Mouse (Mus musculus) midbrain, postnatal 0 days (tissue): ENCODE results near the gene Sdccag8. TPM values are rescaled to one million over a fixed set of nuclear protein-coding genes. Genes with fewer than 3 reads are reported as not detected.
"Not testable (repeated sequence)": the region's sequence is repeated elsewhere in the genome, so short reads cannot be mapped to it uniquely, and the experiment has no call there.

ENCODE experiments used
- ATAC-seq: fragments of 200-750 bp; cut with Nextera tagmentation; 2 replicates; pipeline ENCODE4 v1.8.0; 2017; ENCODE audit warnings: moderate number of reproducible peaks, mild to moderate bottlenecking, moderate TSS enrichment, moderate library complexity; ENCODE audit not compliant: low FRiP score
- DNase-seq: peaks from one replicate; pipeline ENCODE4 v3.0.0-alpha.2; 2015; ENCODE audit warnings: low spot score
- H3K27ac ChIP-seq: fragments of 300-500 bp; sonication (generic); 2 replicates; pipeline ENCODE4 v1.5.1; 2014; ENCODE audit warnings: low read depth, mild to moderate bottlenecking, low read length, mixed read lengths
- H3K27me3 ChIP-seq: fragments of 300-500 bp; sonication (generic); 2 replicates; pipeline ENCODE4 v1.6.1; 2014; ENCODE audit warnings: low read length, control low read depth, mixed read lengths; ENCODE audit not compliant: insufficient read depth
- H3K36me3 ChIP-seq: fragments of 300-500 bp; sonication (generic); 2 replicates; pipeline ENCODE4 v1.6.1; 2014; ENCODE audit warnings: low read length, control low read depth, mixed read lengths; ENCODE audit not compliant: insufficient read depth
- H3K4me1 ChIP-seq: fragments of 300-500 bp; sonication (generic); 2 replicates; pipeline ENCODE4 v1.6.1; 2014; ENCODE audit warnings: mild to moderate bottlenecking, control low read depth, antibody characterized with exemption, low read length, mixed read lengths; ENCODE audit not compliant: insufficient read depth
- H3K4me2 ChIP-seq: fragments of 300-500 bp; sonication (generic); 2 replicates; pipeline ENCODE4 v1.6.1; 2014; ENCODE audit warnings: low read depth, mild to moderate bottlenecking, low read length, mixed read lengths; ENCODE audit not compliant: poor library complexity, severe bottlenecking
- H3K4me3 ChIP-seq: fragments of 300-500 bp; sonication (generic); 2 replicates; pipeline ENCODE4 v1.5.1; 2014; ENCODE audit warnings: low read depth, mild to moderate bottlenecking, low read length, moderate library complexity
- H3K9ac ChIP-seq: fragments of 300-500 bp; sonication (generic); replicated peaks from 2 replicates; pipeline ENCODE4 v1.6.1; 2014; ENCODE audit warnings: mild to moderate bottlenecking, low read length, moderate library complexity, mixed read lengths; ENCODE audit not compliant: poor library complexity, severe bottlenecking
- H3K9me3 ChIP-seq: fragments of 300-500 bp; sonication (generic); 2 replicates; pipeline ENCODE4 v1.6.1; 2016; ENCODE audit warnings: low read length, control low read depth
- CTCF ChIP-seq: IDR thresholded peaks from 2 replicates; pipeline ENCODE4 v1.5.1; 2016; ENCODE audit warnings: antibody characterized with exemption, mild to moderate bottlenecking
- WGBS: fragments of 180-500 bp; shearing (Covaris S2); extraction: QIAGEN DNeasy Blood & Tissue Kit; methylation state at CpG from one replicate; pipeline ENCODE4 v1.1.7; 2014; 5-methylcytosine and 5-hydroxymethylcytosine counted together
- polyA plus RNA-seq: library from polyadenylated mRNA; unstranded; fragments of >200 nt; fragmentation: Nextera tagmentation; extraction: Ambion mirVana; gene quantifications from 2 replicates; pipeline ENCODE4 v1.2.1, GENCODE M21; 2015
- total RNA-seq: library from RNA; depleted of rRNA; stranded (reverse); fragments of >200 nt; gene quantifications from 2 replicates; pipeline ENCODE4 v1.2.3, GENCODE M21; 2014

Gene Sdccag8
- total and polyA plus RNA-seq, 2 experiments from 2014 or later = 6.1 to 26.8 TPM

DNA sequence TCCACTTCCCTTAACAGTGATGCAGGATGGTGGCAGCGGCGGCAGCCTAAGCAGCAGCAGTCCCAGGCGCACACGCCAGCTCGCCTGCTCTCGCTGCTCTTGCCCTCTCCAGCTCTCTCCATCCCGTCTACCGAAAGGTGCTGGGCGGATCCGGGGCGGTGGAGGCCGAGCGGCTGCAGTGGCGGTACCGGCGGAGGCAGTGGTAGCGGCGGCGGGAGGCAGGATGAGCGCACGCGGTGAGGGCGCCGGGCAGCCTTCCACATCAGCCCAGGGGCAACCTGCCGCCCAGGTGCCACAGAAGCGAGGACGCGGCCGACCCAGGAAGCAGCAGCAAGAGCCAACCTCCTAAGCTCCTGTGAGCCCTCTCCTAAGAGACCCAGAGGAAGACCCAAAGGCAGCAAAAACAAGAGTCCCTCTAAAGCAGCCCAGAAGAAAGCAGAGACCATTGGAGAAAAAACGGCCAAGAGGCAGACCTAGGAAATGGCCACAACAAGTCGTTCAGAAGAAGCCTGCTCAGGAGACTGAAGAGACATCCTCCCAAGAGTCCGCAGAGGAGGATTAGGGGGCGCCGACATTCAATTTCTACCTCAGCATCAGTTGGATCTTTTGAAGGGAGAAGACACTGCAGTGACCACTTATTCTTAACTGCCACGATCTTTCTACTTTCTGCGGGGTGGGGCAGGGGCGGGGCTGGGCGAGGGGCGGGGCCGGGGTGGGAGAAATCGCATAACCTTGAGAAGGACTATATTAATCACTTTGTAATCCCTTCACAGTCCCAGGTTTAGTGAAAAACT is 21.2 kb downstream of the Sdccag8 start:
- Histone ChIP-seq H3K9ac (peak overlapping the region; percentile 44; the same call in 1 of the 2 replicates), H3K4me2 (peak overlapping the region; percentile 66), H3K4me3 (peak overlapping the region; percentile 37), H3K4me1 (no peaks in the 10 kb centered on the region), H3K27ac (no peak overlapping the region), H3K36me3 (0 out of 2 replicates have a peak, but pooled peaks cover 3% of the 10 kb centered on the region), H3K27me3 (no peaks in the 10 kb centered on the region), H3K9me3 (no peaks in the 10 kb centered on the region)
- no peak for ATAC-seq
- no peak for DNase-seq
- WGBS = 6% methylated on average over 41 of the region's 41 CpGs
- TF ChIP-seq CTCF = no peak

DNA sequence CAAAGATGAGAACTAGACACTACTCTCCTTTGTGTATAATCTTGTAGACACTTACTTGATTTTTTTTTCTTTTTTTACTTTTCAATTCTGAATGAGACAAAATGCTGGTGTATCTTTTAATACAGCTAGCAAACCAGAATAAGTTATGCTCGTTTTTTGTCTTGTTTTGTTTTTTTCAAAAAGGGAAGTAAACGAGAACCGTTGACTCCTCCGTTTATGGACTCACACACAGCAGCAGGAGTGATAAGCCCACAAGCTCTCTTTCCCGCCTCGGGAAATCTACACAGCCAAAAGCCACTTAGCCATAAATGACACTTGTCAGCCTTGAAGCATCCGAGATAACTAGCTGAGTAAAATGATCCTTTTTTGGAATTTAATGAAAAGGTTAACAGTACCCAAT is 22.1 kb downstream of the Sdccag8 start:
- H3K4me3 ChIP-seq, H3K4me2 ChIP-seq, H3K9me3 ChIP-seq, ATAC-seq, H3K27me3 ChIP-seq, DNase-seq, H3K27ac ChIP-seq, H3K4me1 ChIP-seq, H3K36me3 ChIP-seq, H3K9ac ChIP-seq: not testable (repeated sequence)
- 63% methylated on average over 7 of the region's 7 CpGs for WGBS

DNA sequence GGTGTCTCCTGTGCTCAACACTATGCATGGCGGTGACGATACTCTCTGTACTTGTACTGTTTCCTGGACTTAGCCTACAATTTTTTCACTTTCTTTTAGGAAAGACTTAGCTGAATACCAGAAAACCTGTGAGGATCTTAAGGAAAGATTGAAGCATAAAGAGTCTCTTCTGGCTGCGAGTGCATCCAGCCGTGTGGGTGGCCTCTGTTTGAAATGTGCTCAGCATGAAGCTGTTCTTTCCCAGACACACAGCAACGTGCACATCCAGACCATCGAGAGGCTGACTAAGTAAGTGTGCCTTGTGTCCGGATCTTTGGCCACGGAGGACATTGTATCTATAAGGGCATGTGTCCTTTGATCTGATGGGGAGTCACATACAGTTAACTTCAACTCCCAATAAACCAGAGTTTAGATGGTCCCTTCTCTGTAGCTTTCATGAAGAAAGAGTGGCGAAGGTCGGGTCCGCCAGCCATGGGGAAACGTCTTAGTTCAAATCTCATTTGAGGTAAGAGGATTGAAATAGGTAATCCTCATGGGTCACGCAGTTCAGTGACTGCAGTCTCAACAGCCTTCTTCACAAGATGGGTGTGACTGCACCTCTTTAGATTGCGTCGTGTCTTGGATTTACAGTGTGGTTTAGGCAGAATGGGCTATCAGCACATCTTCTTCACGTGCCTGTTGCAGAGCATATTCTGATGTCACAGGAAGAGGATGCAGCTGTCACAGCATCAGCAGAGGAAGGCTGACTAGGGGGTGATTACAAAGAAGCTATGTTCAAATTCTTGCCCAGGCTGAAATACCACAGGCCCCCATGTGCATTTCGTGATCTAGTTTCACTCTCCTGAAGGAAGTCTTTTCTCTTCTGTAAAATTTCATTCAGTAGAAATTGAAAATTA is 30.9 kb downstream of the Sdccag8 start:
- DNase-seq = no peak
- Histone ChIP-seq H3K9me3 (no peaks in the 10 kb centered on the region), H3K4me3 (no peak overlapping the region), H3K27ac (no peak overlapping the region), H3K36me3 (no peaks in the 10 kb centered on the region), H3K4me2 (no peak overlapping the region), H3K27me3 (no peaks in the 10 kb centered on the region), H3K4me1 (no peaks in the 10 kb centered on the region), H3K9ac (no peak overlapping the region)
- TF ChIP-seq CTCF = no peak
- WGBS = 54% methylated on average over 17 of the region's 17 CpGs
- ATAC-seq = no peak

DNA sequence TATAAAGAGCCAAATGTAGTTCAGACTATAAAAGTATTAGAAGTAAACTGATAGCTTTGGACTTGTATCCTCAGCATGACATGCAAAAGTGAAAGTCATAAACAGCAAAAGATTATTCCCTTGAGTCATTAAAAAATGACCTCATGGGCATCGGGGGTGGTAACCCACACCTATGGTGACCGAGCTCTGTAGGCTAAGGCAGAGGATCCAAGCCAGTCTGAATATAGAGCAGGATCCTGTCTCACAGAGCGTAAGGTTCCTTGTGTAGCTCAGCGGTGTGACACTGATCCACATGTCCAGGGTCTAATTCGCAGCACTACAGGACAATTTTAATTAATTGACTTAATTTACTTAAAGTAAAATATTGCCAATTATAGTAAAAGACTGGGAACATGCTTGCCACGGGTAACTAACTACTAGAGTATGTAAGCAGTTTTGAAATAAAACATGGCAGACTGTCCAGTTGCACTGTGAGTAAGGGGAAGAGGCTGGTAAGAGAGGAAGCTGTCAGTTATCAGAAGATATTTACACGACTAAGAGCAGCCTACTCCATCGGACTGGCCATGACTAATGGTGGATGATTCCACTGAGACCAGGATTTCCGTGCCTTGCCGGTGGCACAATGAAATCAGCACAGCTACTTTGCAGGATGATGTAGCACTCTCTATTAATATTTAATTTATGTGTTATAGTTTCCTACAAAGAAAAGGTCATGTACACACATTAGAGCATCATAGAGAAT is 32.8 kb downstream of the Sdccag8 start:
- ATAC-seq (no peak), DNase-seq (no peak)
- H3K9me3 ChIP-seq = no peaks in the 10 kb centered on the region; the same call in 1 of the 2 replicates
- H3K27ac ChIP-seq = no peak overlapping the region
- TF ChIP-seq CTCF = no peak
- no peaks in the 10 kb centered on the region for H3K4me1 ChIP-seq
- no peak overlapping the region for H3K4me3 ChIP-seq
- no peaks in the 10 kb centered on the region for H3K36me3 ChIP-seq
- no peak overlapping the region for H3K9ac ChIP-seq
- no peak overlapping the region for H3K4me2 ChIP-seq
- 67% methylated on average over 10 of the region's 10 CpGs for whole genome bisulfite sequencing
- H3K27me3 ChIP-seq = no peaks in the 10 kb centered on the region

DNA sequence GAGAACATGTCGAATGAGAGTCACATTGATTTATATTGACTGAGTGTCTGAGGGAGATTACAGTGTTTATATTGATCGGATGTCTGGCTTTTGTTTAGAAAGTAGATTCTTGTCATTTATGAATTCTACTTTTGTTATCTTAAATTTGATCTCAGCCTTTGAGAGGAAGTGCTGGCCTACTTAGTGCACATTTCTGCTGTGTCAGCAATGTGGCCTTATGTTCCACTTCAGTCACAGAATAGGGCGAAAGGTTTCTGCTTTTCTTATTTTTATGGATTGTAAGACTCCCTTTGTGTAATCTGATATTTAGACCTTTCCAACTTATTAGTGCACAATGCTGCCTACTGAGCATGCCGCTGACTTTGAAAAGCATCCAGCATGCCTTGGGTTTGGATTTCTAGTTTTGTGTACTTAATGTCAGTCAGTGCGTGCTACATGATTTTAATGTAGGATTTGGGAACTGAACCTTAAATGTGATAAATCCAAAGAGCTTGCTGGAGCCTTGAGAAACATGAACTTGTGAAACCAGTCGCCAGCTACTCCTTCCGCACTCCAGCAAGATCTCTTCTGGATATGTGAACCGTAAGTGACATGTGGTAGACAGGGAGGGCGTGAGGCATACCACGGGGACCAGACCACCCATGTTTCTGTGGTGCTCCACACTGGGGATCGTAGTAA is 34.3 kb downstream of the Sdccag8 start:
- Histone ChIP-seq H3K4me3 (no peak overlapping the region), H3K4me1 (no peaks in the 10 kb centered on the region), H3K36me3 (0 out of 2 replicates have a peak, but pooled peaks cover 2% of the 10 kb centered on the region), H3K4me2 (no peak overlapping the region), H3K27me3 (no peaks in the 10 kb centered on the region), H3K9ac (no peak overlapping the region), H3K9me3 (no peaks in the 10 kb centered on the region; the same call in 1 of the 2 replicates), H3K27ac (no peak overlapping the region)
- WGBS = 80% methylated on average over 11 of the region's 11 CpGs
- ATAC-seq (no peak), DNase-seq (no peak)
- TF ChIP-seq CTCF = no peak
